Mouse (Mus musculus) midbrain, embryonic 11.5 days (tissue): ENCODE data around the gene Dennd2d. TPM values are rescaled to one million over a fixed set of nuclear protein-coding genes. Genes with fewer than 3 reads are reported as not detected.

Experiments
- ATAC-seq: fragments of 200-750 bp; cut with Nextera tagmentation; 2 replicates; pipeline ENCODE4 v1.8.0; 2017; ENCODE audit warnings: moderate TSS enrichment, moderate library complexity; ENCODE audit not compliant: low FRiP score
- DNase-seq: peaks from one replicate; pipeline ENCODE4 v3.0.0; 2015; ENCODE audit warnings: low spot score; ENCODE audit errors: missing footprints
- H3K27ac ChIP-seq: fragments of 300-500 bp; sonication (generic); 2 replicates; pipeline ENCODE4 v1.5.1; 2014; ENCODE audit warnings: low read depth, low read length
- H3K27me3 ChIP-seq: fragments of 300-500 bp; sonication (generic); 2 replicates; pipeline ENCODE4 v1.6.1; 2014; ENCODE audit warnings: mild to moderate bottlenecking, low read length, moderate library complexity, mixed read lengths; ENCODE audit not compliant: control insufficient read depth, insufficient read depth
- H3K36me3 ChIP-seq: fragments of 300-500 bp; sonication (generic); 2 replicates; pipeline ENCODE4 v1.6.1; 2014; ENCODE audit warnings: mild to moderate bottlenecking, low read length, moderate library complexity, mixed read lengths; ENCODE audit not compliant: control insufficient read depth, insufficient read depth
- H3K4me1 ChIP-seq: fragments of 300-500 bp; sonication (generic); 2 replicates; pipeline ENCODE4 v1.6.1; 2014; ENCODE audit warnings: low read length; ENCODE audit not compliant: control insufficient read depth, insufficient read depth
- H3K4me2 ChIP-seq: fragments of 300-500 bp; sonication (generic); 2 replicates; pipeline ENCODE4 v1.6.1; 2014; ENCODE audit warnings: mild to moderate bottlenecking, moderate library complexity
- H3K4me3 ChIP-seq: fragments of 300-500 bp; sonication (generic); 2 replicates; pipeline ENCODE4 v1.5.1; 2014; ENCODE audit warnings: low read depth, low read length
- H3K9ac ChIP-seq: fragments of 300-500 bp; sonication (generic); 2 replicates; pipeline ENCODE4 v1.6.1; 2014; ENCODE audit warnings: low read length
- H3K9me3 ChIP-seq: fragments of 300-500 bp; sonication (generic); 2 replicates; pipeline ENCODE4 v1.6.1; 2016; ENCODE audit warnings: low read length; ENCODE audit not compliant: control insufficient read depth
- WGBS: fragments of 180-500 bp; shearing (Covaris S2); extraction: QIAGEN DNeasy Blood & Tissue Kit; methylation state at CpG from one replicate; pipeline ENCODE4 v1.1.7; 2014; 5-methylcytosine and 5-hydroxymethylcytosine counted together
- polyA plus RNA-seq: library from polyadenylated mRNA; unstranded; fragments of >200 nt; fragmentation: Nextera tagmentation; extraction: Ambion mirVana; gene quantifications from 2 replicates; pipeline ENCODE4 v1.2.1, GENCODE M21; 2014

The Dennd2d gene
- polyA plus RNA-seq, 1 experiment from 2014 or later, result 0.72 TPM

DNA sequence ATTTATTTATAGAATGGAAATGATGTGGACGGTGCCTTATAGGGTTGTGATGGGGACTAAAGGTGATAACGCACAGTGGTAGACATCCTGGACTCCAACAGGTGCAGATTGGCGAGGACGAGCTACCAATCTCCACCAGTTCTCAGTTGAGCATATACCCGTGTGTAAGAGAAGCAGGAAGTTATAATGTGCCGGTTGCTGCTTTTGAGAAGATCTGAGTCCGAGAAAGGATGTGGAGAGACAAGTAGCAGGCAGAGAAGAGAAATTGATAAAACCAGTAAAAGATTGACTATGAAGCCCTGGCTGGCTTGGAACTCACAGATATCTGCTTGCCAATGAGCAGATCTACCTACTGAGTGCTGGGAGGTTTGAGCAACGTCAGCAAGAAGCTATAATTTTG lies 11.0 kb downstream of the Dennd2d start:
- H3K9ac ChIP-seq, result no peak overlapping the region
- no peaks in the 10 kb centered on the region for H3K36me3 ChIP-seq
- no peak overlapping the region for H3K4me2 ChIP-seq
- H3K4me3 ChIP-seq, result no peak overlapping the region
- WGBS, result 92% methylated on average over 8 of the region's 8 CpGs
- ATAC-seq (no peak), DNase-seq (no peak)
- H3K4me1 ChIP-seq, result no peaks in the 10 kb centered on the region
- H3K9me3 ChIP-seq, result no peaks in the 10 kb centered on the region
- no peaks in the 10 kb centered on the region for H3K27me3 ChIP-seq
- no peak overlapping the region for H3K27ac ChIP-seq

DNA sequence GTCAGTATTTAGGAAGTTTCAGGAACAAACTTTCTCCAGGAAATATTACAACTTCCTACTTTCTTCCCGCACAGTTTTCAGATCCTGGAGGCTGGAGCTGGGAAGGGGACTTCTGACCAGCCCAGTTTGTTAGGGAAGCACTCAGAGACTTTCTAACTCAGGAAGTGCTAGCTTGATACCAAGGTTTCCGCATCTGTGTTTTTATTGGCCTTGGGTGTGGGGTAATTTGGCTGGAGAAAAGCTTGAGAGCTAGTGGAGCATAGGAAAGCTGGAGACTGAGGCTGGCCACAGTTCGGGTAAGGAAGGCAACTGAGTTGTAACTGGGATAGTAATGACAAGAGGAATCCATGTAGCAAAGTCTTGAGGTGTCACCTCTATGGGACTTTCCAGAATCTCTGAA lies 11.7 kb downstream of the Dennd2d start:
- Histone ChIP-seq H3K9me3 (no peaks in the 10 kb centered on the region), H3K27me3 (no peaks in the 10 kb centered on the region), H3K4me1 (no peaks in the 10 kb centered on the region), H3K9ac (no peak overlapping the region), H3K27ac (no peak overlapping the region), H3K4me2 (no peak overlapping the region), H3K4me3 (no peak overlapping the region), H3K36me3 (no peaks in the 10 kb centered on the region)
- DNase-seq (no peak), ATAC-seq (no peak)
- 91% methylated on average over 3 of the region's 3 CpGs for WGBS

DNA sequence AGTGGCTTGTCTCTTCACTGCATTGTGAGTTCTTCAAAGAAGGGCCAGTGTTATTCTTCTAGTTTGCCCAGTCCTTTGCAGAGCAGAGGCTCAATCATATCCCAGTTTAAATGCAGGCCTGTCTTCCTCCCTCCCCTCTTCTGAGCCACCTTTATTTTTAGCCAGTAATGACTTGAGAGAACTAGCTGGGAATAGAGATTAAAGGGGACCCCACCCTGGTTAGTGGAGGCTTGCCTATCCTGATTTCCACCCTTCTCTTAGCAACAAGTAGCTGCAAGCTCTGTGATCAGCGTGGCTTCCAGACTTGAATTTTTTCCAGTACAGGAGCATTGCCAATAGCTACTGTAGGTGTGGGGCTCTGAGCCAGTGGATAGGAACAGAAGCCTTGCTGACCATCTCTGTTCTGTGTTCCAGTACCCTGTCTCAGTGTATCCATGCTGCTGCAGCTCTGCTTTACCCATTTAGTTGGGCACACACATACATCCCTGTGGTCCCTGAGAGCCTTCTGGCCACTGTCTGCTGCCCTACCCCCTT lies 12.3 kb downstream of the Dennd2d start:
- 85% methylated on average over 1 of the region's 1 CpGs for WGBS
- Histone ChIP-seq H3K36me3 (no peaks in the 10 kb centered on the region), H3K4me3 (no peak overlapping the region), H3K9ac (no peak overlapping the region), H3K4me1 (no peaks in the 10 kb centered on the region), H3K27me3 (no peaks in the 10 kb centered on the region), H3K27ac (no peak overlapping the region), H3K9me3 (no peaks in the 10 kb centered on the region), H3K4me2 (no peak overlapping the region)
- ATAC-seq, result no peak
- no peak for DNase-seq

DNA sequence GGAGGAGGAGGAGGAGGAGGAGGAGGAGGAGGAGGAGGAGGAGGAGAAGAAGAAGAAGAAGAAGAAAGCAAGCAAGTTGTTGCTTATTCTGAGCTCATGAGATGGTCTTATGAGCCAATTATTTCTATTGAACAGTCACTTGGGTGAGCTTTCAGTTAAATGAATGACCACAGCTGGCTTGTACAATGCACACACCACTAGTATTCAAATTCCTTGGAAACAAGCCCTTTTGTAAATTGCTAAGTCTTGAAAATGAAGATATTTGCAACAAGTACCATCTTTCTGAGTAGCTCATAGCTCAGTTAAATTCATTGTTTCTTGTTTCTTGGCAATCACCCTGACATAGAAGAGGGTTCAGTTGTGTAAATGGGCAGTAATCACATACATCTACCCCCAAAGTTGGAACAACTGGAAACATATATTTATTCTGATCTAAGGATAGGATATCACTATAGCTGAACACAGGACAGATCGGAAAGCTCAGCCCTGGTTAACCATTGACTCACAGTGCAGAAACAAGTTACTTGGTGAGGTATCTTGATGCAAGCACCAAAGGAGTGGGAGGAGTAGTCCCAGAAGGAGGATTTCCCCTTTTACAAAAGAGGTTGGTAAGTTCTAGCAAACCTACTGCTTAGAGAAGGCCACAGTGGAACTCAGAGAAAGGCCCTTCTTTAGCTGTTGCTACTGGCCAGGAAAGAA lies 13.3 kb downstream of the Dennd2d start:
- no peak for ATAC-seq
- no peaks in the 10 kb centered on the region for H3K36me3 ChIP-seq
- no peak overlapping the region for H3K27ac ChIP-seq
- H3K4me3 ChIP-seq, result no peak overlapping the region
- 98% methylated on average over 1 of the region's 1 CpGs for WGBS
- DNase-seq, result no peak
- no peaks in the 10 kb centered on the region for H3K4me1 ChIP-seq
- no peak overlapping the region for H3K9ac ChIP-seq
- H3K9me3 ChIP-seq, result no peaks in the 10 kb centered on the region
- no peak overlapping the region for H3K4me2 ChIP-seq
- no peaks in the 10 kb centered on the region for H3K27me3 ChIP-seq

DNA sequence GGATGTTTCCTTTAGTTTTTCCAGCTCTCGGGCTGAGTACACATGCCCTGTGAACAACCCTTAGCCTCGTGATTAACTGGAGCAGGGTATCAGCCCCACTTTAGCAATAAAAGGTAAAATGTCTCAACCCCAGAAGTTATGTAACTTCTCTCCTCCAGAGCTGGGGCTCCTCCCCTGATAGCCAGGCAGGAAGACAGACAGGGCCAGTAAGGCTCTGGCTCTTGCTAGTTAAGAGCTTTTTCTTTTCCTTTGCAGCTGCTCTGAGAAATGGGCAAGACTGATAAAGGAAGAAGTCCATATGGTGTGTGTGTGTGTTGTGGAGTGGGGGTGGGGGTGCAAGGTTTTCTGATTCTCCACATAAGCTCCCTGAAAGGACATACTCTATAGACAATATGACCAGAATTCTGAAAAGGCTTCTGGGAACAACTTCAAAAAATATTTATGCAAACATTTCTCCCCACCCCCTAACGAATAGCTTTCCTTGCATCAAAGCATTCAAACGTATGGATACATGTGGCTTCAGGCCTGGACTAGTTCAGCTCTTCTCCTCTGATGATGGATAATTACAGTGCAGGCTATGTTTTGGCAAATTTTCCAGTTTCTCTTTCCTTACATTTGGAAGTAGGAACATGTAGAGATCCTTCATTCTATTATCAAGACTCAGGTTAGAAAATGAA lies 14.0 kb downstream of the Dennd2d start:
- H3K36me3 ChIP-seq, result no peaks in the 10 kb centered on the region
- H3K27ac ChIP-seq, result no peak overlapping the region
- WGBS, result 79% methylated on average over 4 of the region's 4 CpGs
- H3K4me3 ChIP-seq, result no peak overlapping the region
- ATAC-seq (no peak), DNase-seq (no peak)
- H3K27me3 ChIP-seq, result no peaks in the 10 kb centered on the region
- no peaks in the 10 kb centered on the region for H3K4me1 ChIP-seq
- no peak overlapping the region for H3K4me2 ChIP-seq
- no peak overlapping the region for H3K9ac ChIP-seq
- H3K9me3 ChIP-seq, result no peaks in the 10 kb centered on the region

DNA sequence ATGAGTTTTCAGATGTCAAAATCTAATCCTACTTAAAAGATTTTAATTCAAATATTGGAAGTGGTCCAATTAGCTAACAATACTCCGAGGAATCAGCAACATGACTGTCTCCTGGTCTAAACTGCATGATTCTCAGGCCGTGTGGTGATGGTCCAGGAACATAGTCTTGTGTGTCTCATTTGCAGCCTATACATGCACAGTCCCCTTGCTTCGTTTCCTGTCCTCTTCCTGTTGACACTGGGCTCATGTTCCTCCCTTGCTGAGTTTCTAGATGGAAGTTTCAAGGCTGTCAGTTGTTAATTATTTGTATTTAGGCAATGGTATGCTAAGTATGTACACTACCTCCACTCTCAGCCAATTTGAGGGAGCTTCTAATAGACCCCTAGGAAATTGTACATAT lies 14.8 kb downstream of the Dennd2d start:
- Histone ChIP-seq H3K27ac (no peak overlapping the region), H3K27me3 (no peaks in the 10 kb centered on the region), H3K4me1 (no peaks in the 10 kb centered on the region), H3K36me3 (no peaks in the 10 kb centered on the region), H3K4me3 (no peak overlapping the region), H3K4me2 (no peak overlapping the region), H3K9me3 (no peaks in the 10 kb centered on the region), H3K9ac (no peak overlapping the region)
- WGBS, result 79% methylated on average over 3 of the region's 3 CpGs
- ATAC-seq (no peak), DNase-seq (no peak)

DNA sequence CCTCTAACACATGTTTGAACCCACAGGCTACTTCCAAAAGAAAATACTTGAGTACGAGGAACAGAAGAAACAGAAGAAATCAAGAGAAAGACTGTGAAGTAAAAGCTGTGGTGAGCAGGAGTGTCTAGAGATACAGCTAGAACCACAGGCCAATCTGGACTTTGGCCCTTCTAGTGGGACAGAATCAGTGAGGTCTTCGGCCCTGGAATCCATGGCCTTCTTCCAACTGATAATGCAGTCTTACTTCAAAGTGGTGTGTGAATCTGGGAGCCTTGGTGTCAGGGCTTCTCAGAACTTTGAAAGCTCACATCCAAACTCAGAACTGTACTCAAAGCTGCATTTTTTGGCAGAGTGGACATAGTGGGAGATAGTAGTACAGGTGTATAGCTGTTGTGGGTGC lies 18.3 kb downstream of the Dennd2d start:
- ATAC-seq, result no peak
- Histone ChIP-seq H3K27ac (no peak overlapping the region), H3K27me3 (no peaks in the 10 kb centered on the region), H3K36me3 (no peaks in the 10 kb centered on the region), H3K9me3 (no peaks in the 10 kb centered on the region), H3K4me3 (no peak overlapping the region), H3K9ac (no peak overlapping the region), H3K4me1 (no peaks in the 10 kb centered on the region), H3K4me2 (no peak overlapping the region)
- 89% methylated on average over 2 of the region's 2 CpGs for WGBS
- DNase-seq, result no peak

DNA sequence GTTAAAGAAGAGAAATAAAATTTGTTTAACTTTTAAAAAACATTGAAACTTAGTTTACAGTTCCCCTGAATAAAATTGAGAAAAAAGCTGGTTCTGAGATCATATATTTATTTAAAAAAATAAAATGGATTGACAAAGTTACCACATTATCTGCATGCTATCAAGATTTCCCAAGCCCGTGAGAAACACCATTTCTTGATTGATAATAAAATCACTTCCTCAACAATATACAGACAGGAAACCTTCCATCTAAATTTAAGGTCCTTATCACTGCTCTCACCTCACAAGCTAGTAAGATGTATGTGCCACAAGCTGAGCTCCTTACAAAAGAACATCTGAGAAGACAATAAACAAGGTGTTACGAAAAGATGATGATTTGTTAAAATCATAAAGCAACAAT lies 20.7 kb downstream of the Dennd2d start:
- H3K9ac ChIP-seq, result no peak overlapping the region

DNA sequence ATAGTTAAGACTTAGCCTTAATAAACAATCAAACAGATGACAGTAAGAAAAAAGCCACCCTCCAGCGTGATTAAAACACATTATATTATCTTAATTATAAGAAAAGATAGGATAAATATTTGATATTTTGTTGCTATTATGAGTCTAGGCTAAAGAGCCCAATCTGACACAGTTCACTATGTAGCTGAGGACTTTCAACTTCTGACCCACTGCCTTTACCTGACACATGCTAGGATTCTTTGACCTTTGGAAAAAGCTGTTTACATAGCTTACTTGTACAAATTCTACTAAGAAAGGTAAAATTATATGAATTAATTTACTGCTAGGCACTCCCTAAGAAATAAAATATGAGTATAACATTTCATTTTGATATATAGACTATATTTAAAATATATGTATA lies 28.5 kb downstream of the Dennd2d start:
- no peaks in the 10 kb centered on the region for H3K27me3 ChIP-seq
- H3K36me3 ChIP-seq, result no peaks in the 10 kb centered on the region
- H3K9ac ChIP-seq, result no peak overlapping the region
- no peak for DNase-seq
- H3K27ac ChIP-seq, result no peak overlapping the region
- H3K4me1 ChIP-seq, result no peaks in the 10 kb centered on the region
- H3K9me3 ChIP-seq, result no peaks in the 10 kb centered on the region
- no peak overlapping the region for H3K4me3 ChIP-seq
- 87% methylated on average over 1 of the region's 1 CpGs for WGBS
- no peak for ATAC-seq
- no peak overlapping the region for H3K4me2 ChIP-seq

More for the DNA sequence above, 20.7 kb downstream of the Dennd2d start:
- H3K36me3 ChIP-seq, result no peaks in the 10 kb centered on the region
- 91% methylated on average over 2 of the region's 2 CpGs for WGBS
- no peaks in the 10 kb centered on the region for H3K4me1 ChIP-seq
- H3K27me3 ChIP-seq, result no peaks in the 10 kb centered on the region
- H3K27ac ChIP-seq, result no peak overlapping the region
- H3K4me3 ChIP-seq, result no peak overlapping the region
- H3K9me3 ChIP-seq, result no peaks in the 10 kb centered on the region
- H3K4me2 ChIP-seq, result no peak overlapping the region
- no peak for ATAC-seq
- no peak for DNase-seq
